Mouse (Mus musculus) natural killer cell, adult 2 months (primary cell): ENCODE data around the gene Msh2.
A peak's percentile ranks its signal among the peaks of the same experiment; 100 is the strongest.
"Not testable (repeated sequence)": the region's sequence is repeated elsewhere in the genome, so short reads cannot be mapped to it uniquely, and the experiment has no call there.

ENCODE experiments used
- DNase-seq, 2 experiments: peaks; one replicate each; pipeline ENCODE4 v3.0.0; 2022; ENCODE audit warnings: low spot score in 2 of 2

Gene Msh2

DNA sequence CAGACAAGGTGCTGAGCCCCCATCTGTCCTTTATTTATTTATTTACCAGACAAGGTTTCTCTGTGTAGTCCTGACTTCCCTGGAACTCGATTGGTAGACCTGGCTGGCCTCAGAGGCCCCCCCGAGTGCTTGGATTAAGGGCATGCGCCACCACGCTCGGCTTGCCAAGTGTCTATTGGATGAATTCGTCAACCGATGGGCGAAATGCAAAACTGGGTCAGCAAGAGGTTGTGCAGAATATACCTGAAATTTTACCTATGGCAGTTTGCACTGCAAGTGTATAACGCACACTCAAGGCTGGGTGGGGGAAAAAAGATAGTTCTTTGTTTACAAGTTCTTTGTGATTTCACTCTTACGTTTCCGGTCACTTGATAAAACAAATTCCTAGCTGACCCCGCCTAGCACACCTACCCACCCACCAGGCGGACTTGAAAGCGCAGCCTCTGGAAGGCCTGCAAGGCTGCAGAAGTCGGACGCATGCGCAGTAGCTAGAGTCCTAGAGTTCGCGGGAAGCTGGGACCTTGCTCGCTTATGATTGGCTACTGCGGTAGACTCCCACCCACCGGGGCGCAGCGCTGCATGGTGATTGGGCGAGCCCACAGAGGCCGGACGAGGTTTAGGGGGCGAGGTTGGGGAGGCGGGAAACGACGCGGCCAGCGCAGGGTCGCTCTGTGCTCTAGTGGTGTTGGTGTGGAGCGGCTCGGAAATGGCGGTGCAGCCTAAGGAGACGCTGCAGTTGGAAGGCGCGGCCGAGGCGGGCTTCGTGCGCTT is at the start of gene Msh2:
Msh2 (plus strand) TSS at position 441 of the 771 bp plus-strand sequence.
- DNase-seq, result peak; percentile 93 to 95

DNA sequence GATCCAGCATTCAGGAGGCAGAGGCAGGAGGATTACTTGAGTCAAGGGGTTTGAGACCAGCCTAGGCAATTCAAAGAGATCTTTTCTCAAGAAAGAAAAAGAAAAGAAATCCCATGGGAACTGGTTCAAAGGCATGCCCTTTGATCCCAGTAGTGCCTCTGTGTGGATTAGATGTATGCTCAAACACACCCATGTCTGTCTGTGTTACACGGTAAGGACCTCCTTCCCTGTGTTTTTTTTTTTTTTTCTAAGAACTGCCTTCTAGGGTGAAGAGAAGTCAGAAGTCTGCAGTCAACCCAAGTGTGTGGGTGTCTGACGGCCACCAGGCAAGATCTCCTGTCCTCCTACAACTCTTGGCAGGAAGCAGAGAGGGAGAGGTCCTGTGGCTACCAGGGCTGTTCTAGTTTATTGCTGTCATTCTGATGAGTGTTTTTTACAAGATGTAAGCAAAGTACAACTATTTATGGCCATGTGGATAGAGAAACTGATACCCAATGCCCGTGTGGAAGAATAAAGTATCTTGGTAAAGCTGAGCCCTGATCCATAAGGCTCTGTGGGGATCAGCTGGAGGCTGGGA is 46.5 kb upstream of the Msh2 start:
- DNase-seq, result no peak

DNA sequence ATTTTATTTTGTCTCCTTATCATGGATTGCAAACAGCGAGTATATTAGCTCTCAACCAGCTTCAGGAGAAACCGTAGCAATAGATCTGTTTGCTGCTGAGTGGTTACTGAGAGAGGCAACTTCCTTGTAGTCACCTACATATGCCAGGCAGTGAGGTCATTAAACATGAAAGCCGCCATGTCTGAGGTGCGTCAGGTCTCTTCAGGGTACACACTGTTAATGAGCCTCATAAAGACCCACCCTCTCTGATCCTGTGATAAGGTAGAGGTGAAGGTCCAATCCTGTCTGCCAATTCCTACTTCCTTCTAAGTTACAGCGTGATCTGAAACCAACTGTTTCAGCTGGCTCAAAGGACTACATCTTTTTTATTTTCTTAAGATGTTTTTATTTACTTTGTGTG is 44.0 kb upstream of the Msh2 start:
- DNase-seq, result no peak

DNA sequence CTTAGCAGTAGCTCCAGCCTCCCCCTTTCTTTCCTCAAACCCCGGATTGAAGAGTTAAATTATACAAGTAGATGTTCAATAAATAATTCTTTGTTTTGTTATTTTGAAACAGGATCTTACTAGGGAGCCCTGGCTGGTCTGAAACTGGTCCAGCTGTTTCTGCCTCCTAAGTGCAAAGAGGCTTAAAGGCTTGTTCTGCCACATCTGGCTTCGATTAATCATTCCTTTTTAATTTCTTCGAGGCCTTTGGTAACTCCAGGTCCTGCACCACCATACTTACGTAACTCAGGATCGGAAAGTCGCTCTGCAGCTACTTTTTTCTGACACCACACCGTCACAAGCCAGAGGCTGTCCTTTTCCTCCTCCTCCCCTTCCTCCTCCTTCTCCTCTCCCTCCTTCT is 43.4 kb upstream of the Msh2 start:
- no peak for DNase-seq

DNA sequence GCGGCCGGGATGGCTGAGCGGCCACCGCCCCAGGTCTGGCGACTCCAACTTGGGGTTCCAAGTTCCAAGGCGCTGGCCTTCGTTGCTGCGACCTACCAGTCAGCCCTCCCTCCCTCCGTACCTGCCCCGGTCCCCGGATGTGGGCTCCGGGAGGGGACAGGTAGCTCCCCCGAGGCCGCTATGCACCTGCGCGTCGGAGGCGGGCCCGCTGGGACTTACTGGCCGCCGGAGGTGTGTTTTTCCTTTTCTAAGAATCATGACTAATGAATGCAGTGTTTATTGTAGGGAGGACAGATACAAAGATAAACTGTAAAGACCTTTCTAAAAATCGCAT is 35.1 kb upstream of the Msh2 start:
- peak in 1 of 2 experiments; percentile 10 for DNase-seq

DNA sequence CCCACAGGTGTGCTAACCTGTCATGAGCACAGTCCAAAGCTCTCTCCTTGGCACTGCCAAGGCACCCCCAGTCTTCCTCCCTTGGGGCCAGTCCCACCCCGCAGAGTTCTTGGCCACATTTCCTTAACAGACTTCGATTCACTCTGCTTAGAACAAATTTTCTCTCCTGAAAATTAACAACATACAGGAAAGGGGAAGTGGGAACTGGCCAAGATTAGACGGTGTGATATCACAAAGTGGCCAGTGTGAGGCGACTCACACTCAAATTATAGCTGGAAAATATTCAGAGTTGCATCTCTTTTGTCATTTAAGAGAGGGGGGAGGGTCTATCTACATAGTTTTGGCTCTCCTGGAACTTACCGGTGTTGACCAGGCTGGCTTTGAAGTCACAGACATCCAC is 32.9 kb upstream of the Msh2 start:
- no peak for DNase-seq

DNA sequence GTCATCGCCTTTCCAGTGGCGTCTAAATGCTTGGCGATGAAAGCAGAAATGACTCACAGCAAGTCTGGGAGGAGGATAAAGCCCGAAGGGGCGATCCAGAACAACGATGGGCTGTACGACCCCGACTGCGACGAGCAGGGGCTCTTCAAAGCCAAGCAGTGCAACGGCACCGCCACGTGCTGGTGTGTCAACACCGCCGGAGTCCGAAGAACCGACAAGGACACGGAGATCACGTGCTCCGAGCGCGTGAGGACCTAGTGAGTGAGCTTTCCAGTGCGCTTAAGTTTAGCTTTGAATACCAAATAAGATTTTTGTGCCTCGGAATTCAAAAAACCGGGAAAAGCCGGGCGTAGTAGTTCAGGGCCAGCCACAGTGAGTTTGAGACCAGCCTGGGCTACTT is 31.9 kb upstream of the Msh2 start:
- no peak for DNase-seq

DNA sequence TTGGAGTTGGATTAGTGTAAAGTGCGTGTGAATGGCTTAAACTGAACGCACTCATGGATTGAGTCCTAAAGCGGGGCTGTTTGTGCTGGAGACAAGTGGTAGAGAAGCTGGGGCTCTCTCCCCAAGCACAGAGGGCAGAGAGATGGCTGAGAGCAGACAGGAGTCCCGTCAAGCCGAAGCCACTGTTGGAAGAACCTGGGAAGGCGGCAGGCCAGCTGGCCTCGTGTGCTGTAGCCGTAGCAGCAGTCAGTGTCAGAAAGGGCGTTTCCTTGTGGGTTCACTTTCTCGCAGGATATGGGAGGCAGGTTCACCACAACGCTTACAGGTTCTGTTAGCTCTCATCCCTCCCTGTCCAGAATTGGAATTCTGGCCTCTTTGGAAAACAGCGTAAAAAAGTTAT is 31.1 kb upstream of the Msh2 start:
- no peak for DNase-seq

DNA sequence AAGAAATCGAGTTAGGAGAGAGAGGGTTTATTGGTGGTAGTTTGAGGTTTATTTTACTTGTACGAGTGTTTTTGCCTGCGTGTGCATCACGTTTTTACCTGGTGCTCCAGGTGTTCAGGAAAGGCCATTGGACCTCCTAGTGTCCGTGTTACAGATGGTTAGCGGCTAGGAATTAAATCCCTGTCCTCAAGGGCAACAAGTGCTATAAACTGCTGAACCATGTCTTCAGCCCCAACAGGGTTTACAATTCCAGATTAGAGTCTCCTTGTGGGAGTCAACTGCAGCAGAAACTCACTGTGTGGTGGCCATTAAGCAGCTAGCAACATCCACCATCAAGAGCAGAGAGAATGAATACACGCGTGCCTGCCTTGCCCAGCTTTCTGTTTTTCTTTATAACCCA is 29.4 kb upstream of the Msh2 start:
- no peak for DNase-seq

DNA sequence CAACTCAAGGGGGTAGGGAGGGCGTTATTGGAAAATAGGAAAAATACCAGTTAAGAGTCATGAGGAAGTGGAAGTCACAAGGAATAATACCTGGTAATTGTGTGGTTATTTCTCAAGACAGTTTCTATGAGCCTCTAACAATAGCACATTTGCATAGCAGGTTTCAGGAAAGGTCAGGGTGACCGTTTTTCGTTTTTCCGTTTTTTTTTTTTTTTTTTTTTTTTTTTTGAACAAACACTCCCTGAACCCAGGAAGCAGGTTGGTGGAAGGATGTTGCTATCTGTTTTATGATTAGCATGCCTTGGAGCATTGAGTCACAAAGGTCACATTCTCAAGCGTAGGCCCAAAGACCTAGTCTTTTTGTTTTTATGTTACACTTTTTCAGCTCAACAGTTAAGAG is 16.5 kb upstream of the Msh2 start:
- not testable (repeated sequence) for DNase-seq

DNA sequence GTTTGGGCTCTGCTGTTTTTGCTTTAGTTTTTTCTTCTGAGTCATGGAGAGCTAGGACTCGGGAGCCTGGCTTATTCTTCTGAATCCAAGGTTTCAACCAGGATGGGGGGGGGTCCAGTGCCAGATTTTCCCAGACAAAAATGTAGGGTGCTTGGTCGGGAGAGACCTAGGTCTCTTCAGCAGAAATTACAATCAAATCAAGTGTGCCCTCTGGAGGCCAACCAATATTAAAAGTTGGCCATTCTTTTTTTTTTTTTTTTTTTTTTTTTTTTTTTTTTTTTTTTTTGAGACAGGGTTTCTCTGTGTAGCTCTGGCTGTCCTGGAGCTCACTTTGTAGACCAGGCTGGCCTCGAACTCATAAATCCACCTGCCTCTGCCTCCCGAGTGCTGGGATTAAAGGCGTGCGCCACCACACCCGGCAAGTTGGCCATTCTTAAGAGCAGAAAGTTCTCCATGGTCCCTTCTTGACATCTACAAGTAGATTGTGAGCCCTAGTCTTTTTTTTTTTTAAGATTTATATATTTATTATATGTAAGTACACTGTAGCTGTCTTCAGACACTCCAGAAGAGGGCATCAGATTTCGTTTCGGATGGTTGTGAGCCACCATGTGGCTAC is 10.1 kb upstream of the Msh2 start:
- DNase-seq, result not testable (repeated sequence)

DNA sequence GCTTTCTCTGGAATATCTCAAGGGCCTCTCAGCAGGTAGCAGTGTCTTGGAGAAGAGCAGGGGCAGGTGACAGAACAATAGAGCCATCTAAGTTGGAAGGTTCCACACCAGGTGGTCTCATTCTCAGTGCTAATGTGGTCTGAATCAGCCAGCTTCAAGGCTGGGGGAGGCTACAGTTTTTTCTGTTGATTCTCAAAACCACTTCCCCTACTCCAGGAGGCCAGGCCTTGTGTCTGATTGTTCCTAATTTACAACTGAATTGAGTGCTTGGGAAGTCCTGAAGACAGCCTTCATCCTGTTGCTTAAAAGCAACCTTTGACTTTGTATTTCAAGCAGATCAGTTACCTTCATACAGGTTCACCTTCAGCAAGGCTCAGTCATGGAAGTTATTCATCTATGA is 7.9 kb upstream of the Msh2 start:
- DNase-seq, result no peak

DNA sequence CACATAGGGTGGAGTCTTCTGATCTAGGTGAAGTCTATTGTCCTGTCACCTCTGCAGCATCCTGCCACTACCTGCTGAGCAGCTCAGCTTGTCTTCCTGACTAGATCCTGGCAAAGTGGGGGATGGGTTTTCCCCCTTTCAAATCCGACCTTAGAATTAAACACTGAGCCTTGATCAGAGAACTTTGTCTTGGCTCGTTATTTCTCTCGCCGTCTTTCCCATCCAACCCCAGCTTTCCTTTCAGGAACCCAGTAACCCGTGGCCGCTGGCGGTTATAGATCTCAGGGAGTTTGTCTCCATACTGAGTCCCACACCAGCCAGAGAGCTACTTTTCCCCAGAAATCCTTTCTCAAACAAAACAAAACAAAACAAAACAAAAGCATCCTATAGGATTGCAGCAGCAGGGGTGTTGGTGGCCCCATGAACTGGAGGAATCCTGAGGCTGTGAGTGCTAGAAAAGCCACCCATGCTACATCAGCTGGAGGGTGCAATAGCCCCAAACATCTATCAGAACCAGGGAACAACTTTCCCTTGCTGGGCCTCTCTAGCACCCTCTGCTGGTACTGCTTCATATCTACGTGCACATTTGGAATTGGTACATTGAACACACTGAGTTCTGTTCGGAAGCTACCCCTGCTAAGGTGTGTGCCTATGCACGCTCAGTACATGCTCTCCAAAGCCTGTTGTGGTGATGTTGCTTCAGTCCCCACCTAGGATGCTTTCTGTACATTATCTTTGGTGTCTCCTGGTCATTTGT is 6.9 kb upstream of the Msh2 start:
- peak; percentile 54 to 61 for DNase-seq

DNA sequence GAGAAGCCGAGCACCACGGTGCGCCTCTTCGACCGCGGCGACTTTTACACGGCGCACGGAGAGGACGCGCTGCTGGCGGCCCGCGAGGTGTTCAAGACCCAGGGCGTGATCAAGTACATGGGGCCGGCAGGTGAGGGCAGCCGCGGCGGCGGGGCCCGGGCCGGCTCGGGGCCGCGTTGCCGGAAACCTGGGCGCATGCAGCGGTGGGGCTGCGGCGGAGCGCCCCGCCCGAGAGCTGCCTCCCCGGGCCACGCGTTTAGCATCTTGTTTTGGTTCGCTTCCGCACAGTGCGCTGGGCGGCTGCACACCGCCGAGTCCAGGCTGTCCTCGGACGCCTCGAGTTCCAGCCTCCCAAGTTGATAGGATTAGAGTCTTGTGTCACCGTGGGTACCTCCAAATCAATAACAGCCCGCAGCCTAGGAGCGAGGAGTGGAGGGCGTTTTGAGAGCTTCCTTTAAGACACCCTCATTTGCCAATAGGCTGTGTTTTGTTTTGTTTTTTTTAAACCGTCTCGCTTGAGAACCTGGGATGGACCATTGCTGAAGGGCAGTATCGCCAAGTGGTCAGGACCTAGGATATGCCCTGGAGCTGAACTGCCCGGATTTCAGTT is 652 bp downstream of the Msh2 start:
- peak in 1 of 2 experiments; percentile 42 for DNase-seq

DNA sequence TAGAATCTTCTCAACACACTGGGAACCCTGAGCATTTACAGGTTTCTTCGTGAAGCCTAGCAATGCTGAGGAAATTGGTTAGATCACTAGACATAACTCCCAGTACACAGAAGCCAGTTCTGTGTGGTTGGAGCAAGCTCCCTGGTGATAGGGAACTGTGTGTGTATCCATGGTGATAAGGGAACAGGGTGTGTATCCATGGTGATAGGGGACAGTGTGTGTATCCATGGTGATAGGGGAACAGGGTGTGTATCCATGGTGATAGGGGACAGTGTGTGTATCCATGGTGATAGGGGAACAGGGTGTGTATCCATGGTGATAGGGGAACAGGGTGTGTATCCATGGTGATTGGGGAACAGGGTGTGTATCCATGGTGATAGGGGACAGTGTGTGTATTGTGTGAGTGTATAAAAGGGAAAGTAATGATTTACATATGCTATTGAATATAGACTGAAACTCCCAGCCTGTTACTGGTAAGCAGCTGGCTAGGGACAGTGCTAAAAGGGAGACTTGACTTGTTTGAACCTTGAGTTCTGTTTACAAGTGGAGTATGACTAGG is 4.9 kb downstream of the Msh2 start:
- DNase-seq, result not testable (repeated sequence)

DNA sequence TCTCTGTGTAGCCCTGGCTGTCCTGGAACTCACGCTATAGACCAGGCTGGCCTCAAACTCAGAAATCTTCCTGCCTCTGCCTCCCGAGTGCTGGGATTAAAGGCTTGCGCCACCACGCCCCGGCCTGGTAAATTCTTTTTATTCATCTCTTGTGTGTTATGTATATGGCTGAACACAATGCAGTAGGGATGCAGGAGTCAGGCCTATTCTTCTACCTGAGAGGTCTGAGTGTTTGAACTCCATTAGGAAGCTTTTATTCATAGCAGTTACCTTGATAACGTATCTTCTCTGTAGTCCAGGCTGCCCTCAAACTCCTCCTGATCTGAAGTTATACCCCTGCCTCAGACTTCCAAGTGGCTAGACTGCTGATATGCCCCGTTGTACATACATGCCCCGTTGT is 5.5 kb downstream of the Msh2 start:
- DNase-seq, result no peak

DNA sequence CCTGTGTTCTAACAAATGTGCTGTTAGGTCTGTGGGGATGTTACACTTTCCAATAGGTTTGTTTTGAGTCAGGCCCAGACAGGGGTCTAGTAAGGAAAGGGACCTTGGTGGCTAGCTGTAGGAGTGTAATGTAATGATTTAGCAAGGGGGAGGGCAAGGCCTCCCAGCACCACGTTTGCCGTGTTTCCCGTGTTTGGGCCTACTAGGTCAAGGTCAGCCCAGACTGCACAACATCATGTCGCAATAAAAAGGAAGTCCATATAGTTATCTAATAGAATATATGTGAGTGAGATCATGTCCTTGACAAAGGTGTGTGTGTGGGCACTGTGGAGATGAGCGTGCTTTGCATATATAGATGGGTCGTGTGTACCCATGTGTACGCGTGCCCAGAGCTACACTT is 17.1 kb downstream of the Msh2 start:
- DNase-seq, result no peak

DNA sequence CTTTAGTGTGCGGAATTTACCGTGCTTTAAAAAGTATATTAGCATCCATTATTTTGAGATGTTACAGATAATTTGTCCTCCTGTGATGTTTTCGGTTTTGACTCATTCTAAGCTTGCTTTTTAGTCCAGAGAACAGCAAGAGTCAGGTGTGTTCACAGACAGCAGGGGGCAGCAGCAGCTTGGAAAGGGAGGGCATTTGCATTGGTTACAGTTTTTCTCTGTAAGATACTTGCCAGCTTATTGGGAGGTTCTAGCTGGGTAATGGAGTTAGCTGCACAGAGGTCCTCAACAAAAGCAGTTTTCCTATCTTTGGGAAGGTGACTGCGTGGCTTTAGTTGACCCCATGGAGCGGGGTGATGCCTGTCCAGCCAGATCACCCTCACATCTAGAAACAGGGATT is 19.8 kb downstream of the Msh2 start:
- peak in 1 of 2 experiments; percentile 33 for DNase-seq

DNA sequence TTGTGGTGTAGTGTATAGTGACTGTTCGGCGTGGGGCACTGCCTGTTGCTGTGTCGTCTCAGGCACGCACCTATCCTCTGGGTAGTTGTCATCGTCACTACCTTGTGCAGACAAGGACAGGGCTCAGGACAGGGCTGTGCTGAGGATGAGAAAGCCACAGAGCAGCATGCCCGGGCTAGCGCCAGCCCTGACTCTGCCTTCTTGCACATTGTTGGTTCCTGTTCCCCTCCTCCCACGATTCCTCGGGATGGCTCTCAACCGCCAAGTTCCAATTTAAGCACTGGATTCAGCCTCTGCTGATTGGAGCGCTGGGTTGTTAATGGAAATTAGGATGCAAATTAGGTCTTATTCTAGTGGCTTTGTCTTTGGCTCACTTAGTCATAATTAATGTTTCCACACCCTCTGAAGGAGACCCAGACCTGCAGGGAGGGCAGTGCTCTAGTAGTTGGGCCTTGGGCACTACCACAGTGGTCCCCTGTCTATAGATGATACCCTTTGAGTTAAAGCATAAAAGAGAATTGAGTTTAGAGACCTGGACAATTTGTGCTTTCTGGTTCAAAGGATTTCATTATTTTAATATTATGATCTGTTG is 23.8 kb downstream of the Msh2 start:
- DNase-seq, result no peak

DNA sequence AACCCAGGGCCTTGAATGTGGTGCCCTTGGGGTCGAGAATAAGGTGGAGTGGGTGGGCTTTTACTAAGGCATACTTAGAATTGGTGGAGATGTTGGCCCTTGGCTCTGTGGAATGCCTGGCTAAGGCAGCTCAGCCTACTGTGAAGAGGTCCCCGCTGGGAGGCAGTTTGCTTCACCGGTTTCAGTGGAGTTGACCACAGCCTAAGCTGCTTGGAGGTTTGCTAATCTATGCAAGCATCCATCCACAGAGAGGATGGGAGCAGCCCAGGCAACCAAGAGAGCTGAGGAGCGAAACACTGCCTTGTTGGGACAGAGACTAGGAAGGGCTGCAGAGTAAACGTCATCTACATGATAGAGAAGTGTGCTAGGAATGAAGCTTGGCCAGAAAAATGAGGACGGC is 24.7 kb downstream of the Msh2 start:
- no peak for DNase-seq

DNA sequence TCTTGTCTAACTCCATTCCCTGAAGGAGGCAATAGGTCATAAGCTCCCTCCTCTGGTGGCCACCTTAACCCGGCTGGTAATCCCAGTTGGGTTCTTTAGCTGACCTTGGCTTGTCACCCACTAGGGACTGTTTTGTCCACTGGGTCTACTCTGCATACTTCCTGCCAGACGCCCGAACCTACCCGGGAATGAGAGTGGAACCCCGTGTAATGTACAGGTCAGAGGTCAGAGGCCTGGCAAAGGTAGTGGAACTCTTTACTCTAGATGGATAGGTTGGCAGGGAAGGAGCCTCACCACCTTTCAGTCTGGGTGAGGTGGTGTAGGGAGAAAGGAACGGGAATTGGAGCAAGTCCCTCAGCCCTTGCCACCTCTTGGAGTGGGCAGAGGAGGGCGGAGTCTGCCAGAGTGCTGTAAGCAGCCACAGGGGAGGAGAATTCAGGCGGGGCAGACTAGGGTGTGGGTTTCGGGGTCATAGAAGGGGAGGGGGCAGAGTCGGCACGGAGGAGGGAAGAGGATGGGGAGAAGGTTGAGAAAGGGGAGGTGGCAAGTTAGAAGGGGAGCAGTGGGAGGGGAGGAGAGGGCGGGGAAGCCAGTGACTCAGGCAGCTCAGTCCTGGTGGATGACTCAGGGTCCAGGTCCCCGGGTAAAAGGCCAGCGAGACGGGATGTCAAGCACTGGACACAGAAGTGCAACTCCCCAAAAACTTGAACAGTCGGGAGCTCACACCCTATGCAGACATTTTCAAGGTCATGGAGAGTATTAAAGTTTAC is 27.1 kb downstream of the Msh2 start:
- no peak for DNase-seq
